Mouse (Mus musculus): ENCODE measurements around the gene Lsamp.

GRCm38 (mm10) chr16:41467391-41467790 lies 1483.2 kb downstream of the Lsamp start:
- TF ChIP-seq CTCF (IDR thresholded peaks at IDR 0.05) (no peak), EP300 (IDR thresholded peaks at IDR 0.05; ENCODE audit: insufficient read depth, low read depth, low read length) (no peak), POLR2A (IDR thresholded peaks at IDR 0.05; ENCODE audit: insufficient read depth, low read depth, low read length) (no peak)
